Mouse (Mus musculus) retina, postnatal 1 day (tissue): ENCODE data around the gene Smox.

ENCODE experiments used
- DNase-seq: peaks from one replicate; pipeline ENCODE4 v3.0.0-alpha.2; 2012

Smox gene

GRCm38 (mm10) chr2:131517550-131517949, 26.3 kb downstream of the Smox start:
- DNase-seq = no peak

DNA sequence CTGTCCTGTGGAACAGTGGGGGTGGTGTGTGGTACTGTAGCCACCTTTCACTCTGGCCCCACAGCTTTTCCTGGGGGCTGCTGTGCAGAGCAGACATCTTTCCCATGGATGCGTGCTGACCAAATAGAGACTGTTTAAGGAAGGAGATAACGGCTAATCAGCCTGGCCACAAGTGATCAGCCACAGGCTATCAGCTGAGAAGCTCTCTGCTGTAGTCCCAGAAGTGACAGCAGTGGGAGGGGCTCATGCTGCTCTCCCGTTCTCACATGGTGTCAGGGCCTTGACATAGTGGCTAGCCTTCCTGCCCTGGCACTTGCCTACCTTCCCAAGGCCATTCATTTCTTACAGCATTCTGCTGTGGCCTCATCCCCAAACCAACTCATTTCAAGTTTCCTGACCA, 27.5 kb downstream of the Smox start:
- no peak for DNase-seq

- DNase-seq = no peak
Observed at GRCm38 (mm10) chr2:131520743-131521142, 29.4 kb downstream of the Smox start.

DNA sequence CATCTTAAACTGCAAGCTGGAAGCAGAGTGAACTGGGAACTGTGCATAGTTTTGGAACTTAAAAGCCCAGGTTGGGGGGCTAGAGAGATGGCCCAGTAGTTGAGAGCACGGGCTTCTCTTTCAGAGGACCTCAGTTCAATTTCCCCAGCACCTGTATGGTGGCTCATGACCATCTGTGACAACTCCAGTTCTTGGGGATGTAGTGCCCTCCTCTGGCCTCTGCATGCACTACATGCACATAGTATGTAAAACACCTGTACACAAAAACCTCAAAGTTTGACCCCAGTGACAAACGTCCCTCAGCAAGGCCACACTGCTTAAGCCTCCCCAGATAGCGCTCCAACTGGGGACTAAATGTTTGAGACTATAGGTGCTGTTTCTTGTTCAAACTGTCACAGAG, 35.8 kb downstream of the Smox start:
- peak; percentile 50 for DNase-seq

DNA sequence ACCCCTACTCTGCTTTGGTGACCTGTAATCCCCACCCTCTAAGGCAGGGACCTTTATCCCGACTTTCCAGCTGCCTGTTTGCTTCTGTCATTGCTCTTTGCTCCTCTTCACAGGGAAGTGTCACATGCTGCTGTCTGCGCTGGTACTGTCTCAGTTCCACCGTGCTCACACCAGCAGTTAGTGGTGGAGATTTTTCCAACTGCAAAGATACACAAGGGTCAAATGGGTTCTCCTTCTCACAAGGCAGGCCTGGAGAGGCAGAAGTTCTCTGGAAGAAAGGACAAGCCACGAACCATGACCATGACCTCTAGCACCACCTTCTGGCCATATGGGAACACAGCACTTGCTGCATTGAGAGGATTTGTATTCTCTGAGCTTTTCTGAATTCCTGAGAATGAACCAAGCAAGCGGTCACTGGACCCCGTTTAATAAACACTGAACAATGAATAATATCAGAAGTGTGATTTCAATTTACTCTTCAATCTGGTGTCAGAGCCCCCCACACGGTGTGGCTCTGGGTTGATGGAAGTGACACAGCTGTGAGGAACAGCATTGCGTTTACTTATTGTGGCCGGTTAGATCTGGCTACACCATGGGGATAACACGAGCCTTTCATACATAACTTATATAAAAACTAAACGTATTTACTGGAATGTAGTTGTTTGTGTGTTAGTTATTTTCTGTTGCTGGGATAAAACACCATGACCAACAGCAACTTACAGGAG, 38.8 kb downstream of the Smox start:
- DNase-seq = peak; percentile 85

GRCm38 (mm10) chr2:131530623-131531008, 39.3 kb downstream of the Smox start:
- DNase-seq = peak; percentile 85

DNA sequence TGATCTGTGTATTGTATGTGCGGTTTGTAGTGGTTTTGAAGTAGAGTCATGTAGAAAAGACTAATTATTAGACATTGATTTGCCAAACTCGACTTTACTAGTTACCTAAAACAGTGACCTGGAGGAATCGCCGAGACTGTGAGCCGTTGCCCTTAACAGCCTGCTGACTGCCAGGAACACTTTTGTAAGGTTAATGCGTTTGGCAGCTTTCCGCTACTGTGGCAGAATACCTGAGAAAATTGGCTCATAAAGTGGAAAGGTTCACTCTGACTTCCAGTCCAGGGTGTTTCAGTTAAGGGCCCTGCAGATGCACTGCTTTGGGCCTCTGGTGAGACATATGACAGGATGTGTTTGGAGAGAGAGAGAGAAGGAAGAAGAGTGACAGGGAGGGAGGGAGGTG, 40.0 kb downstream of the Smox start:
- no peak for DNase-seq

GRCm38 (mm10) chr2:131535168-131535567, 43.9 kb downstream of the Smox start:
- DNase-seq = no peak

GRCm38 (mm10) chr2:131538341-131538740, 47.0 kb downstream of the Smox start:
- peak; percentile 91 for DNase-seq

DNA sequence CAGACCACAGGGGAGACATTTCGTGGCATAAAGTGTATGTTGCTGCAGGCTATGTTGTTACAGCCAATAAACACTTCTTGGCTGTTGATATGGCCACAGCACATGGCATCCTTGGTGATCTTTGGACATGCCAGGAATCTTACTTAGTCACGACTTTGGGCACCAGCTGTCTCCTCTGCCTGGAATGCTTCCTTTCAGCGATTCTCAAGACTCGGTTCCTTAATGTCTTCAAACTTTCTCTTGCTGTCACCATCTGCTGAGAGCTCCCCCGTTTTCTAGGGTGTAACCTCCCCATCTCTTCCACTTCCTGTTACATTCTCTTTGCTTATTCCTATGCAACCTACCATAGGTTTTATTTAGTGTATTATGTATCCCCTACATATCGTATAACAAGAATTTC, 48.5 kb downstream of the Smox start:
- no peak for DNase-seq

GRCm38 (mm10) chr2:131541686-131542085, 50.4 kb downstream of the Smox start:
- DNase-seq = peak; percentile 82

GRCm38 (mm10) chr2:131542531-131542930, 51.2 kb downstream of the Smox start:
- DNase-seq = peak; percentile 76

DNA sequence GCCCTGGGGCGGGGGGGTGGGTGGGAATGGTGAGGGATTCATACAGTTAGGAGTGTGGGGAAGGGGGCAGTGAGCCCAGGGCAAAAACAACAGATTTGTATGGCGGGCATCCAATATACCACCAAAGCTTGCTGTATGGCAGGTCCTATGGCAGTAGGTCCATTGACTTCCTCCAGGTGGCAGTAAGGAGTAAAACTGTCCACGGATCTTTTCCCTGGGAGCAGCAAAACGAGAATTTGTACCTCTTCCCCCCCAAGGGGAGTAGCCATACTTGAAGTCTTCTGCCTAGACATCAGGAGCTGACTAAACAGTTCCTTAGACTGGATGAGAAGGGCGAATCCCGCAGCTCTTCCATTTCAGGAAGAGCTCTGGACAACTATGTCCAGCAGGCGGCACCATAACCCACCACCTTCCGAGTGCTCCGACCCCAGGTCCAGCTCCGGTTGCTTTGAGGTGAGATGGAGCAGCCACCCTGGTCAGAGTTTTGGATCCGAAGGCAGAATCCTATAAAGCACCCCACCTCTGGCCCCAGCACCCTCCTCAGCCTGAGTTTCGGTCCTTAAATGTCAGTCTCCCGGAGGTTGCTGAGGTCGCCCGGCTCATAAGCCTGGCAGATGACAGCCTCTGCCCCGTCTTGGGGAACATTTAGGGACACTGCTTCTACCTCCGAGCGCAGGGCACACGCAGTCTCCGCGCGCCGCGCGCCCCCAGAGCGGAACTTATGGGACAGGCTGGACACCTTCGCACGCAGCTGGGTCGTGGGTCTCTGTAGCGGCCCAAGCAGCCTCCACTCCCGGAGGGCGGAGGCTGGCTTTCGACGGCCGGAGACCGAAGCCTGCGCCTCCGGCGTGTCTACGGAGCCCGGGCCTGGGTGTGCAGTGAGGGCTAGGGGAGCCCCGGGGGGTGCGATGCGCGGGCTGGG, 54.4 kb downstream of the Smox start:
- DNase-seq = peak; percentile 81

GRCm38 (mm10) chr2:131546308-131546700, 55.0 kb downstream of the Smox start:
- no peak for DNase-seq

DNA sequence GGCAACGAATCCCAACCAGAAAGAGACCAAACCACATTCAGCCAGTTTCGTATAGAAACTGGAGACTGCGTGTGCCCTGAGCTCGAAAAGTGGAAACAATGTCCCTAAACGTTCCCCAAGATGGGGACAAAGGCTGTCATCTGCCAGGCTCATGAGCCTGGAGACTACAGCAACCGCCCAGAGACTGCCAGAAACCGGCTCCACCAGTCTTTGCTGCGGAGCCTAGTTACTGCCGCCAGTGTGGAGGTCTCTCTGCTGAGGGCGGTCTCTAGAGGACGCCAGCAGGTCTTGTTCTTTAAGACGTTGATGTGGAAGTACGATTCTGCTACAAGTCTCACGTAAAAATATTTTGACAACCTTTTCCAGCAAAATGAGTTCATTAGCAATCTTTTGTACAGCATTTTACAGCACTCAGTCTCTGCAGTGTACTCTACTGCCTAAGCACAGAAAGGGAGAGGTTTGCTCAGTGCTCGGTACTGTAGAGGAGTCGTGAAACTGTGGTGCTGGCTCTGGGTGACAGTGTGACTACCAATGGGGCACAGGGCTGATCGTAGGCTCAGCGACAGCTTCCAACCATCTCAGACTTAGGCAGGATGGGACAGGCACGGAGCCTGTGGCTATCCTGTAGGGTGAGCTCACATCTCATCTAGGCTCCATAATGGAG, 55.6 kb downstream of the Smox start:
- no peak for DNase-seq

GRCm38 (mm10) chr2:131548330-131548729, 57.0 kb downstream of the Smox start:
- DNase-seq = no peak

DNA sequence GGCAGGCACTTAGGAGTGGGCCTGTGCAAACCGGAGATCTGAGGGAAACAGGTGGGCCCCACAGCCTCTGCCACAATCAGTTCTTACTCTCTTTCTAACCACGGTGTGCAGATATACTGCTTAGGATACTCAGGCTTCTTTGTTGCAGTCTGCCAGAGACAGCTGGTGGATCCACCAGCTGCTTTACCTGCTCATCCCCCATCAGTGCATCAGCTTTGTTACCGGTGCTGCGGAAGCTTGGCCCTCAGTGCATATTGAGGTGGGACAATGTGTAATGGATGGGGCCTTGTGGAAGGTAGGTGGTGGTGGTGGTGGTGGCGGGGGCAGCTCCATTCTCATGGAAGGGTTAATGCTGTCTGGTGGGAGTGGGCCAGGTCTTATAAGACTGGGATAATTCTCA, 57.8 kb downstream of the Smox start:
- DNase-seq = no peak

DNA sequence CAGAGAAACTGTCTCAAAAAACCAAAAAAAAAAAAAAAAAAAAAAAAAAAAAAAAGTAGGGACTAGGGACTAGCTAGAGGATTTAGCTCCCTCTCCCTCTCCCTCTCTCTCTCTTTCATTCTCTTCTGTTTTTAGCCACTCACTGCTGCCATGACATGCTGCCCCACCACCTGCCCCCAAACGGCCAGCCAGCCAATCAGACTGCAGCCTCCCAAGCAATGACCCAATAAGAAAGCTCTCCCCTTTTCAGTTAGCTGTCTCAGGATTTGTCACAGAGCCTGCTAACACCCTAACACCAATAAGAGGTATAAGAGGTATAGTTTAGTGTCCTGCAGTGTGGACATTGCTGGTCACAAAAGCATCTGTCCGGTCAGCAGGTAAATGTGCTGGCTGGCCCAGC, 59.2 kb downstream of the Smox start:
- no peak for DNase-seq

DNA sequence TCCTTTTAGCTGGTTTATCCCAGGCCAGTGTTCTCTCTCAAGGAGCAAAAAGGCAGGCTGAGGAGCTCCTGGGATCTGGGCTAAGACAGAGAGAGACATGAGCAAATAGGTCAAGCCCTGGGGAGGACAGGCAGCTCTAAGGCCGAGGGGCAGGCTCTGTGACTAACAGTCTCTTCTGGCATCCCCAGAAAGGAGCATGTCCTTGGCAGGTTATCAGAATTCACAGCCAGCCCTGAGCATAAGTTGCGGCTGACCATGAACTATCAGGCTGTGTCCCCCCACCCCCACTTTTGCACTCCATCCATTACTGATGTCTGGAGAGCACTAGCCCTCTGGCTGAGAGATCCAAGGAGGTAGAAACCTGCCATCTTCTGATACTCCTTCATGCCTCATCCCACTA, 59.6 kb downstream of the Smox start:
- no peak for DNase-seq

- DNase-seq = no peak
Observed at GRCm38 (mm10) chr2:131551701-131552620, 60.7 kb downstream of the Smox start.

GRCm38 (mm10) chr2:131552736-131553400, 61.6 kb downstream of the Smox start:
- DNase-seq = no peak

GRCm38 (mm10) chr2:131557896-131558295, 66.6 kb downstream of the Smox start:
- no peak for DNase-seq
